Mouse (Mus musculus): ENCODE results near the gene Tusc2.
A peak's percentile ranks its signal among the peaks of the same experiment; 100 is the strongest.

Tusc2 gene

GRCm38 (mm10) chr9:107608741-107609432, 45.8 kb downstream of the Tusc2 start, which contains the start of gene Sema3b:
Gene Sema3b, minus strand, starts transcription at chr9:107609229.
- no peak for DNase-seq (ENCODE audit: extremely low spot score, low spot score)

DNA sequence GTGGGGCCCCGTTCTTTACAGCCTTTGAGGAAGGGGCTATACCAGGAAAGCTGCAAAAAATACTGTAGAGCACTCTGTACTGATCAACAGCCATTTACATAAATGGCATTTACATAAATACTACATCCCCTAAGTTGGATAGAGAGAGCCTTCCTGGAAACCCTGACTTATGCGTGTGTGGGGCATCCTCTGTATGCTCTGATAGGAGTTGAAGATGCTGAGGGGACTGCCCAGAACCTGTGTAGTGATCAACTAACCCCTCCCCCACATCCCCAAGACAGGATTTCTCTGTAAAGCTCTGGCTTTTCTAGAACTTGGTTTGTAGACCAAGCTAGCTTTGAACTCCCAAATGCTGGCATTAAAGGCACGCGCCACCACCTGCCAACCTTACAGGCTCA, 46.4 kb downstream of the Tusc2 start:
- no peak for DNase-seq (ENCODE audit: extremely low spot score, low spot score)

DNA sequence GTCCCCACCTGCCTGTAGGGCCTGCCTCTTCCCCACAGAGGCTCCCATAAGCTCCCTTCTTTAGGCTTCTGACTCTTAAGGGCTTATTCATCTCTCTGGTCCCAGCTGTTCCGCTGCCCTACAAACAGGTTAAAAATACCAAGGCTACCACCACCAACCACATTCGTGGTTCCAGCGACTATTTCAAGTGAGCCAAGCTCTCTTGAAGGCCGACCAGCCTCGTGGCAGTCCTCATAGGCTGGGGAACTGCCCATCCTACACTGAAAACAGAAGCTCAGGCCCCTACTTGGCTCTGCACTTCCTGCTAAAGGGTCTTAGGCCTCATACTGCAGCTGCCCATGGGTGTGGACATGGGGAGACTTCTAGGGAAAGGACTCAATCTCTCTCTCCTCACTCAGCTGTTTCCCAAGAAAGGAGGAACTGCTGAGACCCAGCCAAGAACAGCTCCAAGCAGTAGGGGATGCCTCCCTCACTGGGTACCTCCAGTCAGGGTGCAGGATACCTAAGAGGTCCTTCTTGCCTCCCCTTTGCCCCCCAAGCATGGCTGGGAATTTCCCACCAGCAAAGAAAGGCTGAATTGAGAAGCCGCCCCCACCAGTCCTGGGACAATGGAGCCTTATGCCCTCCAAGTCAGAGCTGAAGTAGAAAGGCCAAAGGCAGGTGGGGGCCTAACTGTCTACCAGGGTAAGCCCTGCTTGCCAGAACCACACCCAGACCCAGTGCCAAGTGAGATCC, 48.6 kb downstream of the Tusc2 start:
- DNase-seq (ENCODE audit: extremely low spot score, low spot score) = no peak

DNA sequence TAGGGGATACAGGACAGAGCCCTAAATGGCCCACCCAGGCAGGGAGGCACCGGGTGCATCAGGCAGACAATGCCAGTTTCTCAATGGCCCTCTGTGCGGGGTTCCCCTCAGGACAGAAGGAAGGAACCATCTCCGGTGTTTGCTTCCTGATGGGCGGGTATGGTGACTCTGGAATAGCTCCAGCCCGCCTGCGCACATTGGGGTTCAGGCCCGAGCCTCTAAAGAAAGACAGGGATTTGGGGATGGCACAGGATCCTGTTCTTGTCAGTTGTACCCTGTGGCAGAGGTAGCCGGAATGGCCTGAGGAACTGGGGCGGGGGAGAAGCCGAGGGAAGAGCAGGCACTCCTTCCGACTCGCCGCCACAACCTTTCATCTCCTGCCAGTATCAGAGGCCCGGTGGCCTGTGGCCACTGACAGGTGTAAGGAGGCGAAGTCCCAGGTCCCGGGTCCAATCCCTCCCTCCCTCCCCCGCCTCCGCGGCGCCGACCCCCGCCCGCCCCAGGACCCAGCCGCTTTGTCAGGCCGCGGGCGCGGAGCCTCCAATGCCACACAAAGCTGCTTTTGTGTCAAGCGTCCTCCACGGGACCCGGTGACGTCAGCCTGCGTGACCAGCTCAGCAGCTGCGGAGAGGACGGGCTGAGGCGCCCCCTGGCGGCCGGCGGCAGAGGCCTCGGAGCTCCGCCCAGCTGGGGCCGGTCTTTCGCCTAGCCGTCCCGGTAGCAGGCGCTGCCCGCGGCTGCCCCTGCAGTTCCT, 49.3 kb downstream of the Tusc2 start:
- peak; percentile 100 for DNase-seq (ENCODE audit: extremely low spot score, low spot score)

- no peak for DNase-seq (ENCODE audit: extremely low spot score, low spot score)
Observed at GRCm38 (mm10) chr9:107612945-107613569, 50.0 kb downstream of the Tusc2 start.

GRCm38 (mm10) chr9:107615035-107615434, 52.0 kb downstream of the Tusc2 start:
- DNase-seq (ENCODE audit: extremely low spot score, low spot score) = no peak
